Mouse (Mus musculus): Measurements from ENCODE around the gene Dnajc15.

- TF ChIP-seq CTCF (IDR thresholded peaks at IDR 0.05; ENCODE audit: low read depth, low read length) (no peak), TAL1 (conservative IDR thresholded peaks at IDR 0.05; ENCODE audit: low read depth, low read length) (no peak), POLR2AphosphoS5 (IDR thresholded peaks at IDR 0.05; ENCODE audit: insufficient replicate concordance, low read depth, low read length) (no peak), GATA2 (IDR thresholded peaks at IDR 0.05; ENCODE audit: borderline replicate concordance, low read depth, low read length) (no peak)
Observed at GRCm38 (mm10) chr14:77777365-77777764, 97.6 kb downstream of the Dnajc15 start.

All from G1E (cell line).